Mouse (Mus musculus) colon, adult 2 months (tissue): ENCODE data around the gene Sin3a. TPM values are rescaled to one million over a fixed set of nuclear protein-coding genes. Genes with fewer than 3 reads are reported as not detected.

Source experiments
- polyA plus RNA-seq: library from polyadenylated mRNA; depleted of rRNA; stranded (reverse); fragments of >200 nt; gene quantifications from 2 replicates; pipeline ENCODE4 v1.2.3, GENCODE M21; 2012; rRNA removed

Gene Sin3a
- 45.3 and 68.3 TPM in 2 replicates for polyA plus RNA-seq

DNA sequence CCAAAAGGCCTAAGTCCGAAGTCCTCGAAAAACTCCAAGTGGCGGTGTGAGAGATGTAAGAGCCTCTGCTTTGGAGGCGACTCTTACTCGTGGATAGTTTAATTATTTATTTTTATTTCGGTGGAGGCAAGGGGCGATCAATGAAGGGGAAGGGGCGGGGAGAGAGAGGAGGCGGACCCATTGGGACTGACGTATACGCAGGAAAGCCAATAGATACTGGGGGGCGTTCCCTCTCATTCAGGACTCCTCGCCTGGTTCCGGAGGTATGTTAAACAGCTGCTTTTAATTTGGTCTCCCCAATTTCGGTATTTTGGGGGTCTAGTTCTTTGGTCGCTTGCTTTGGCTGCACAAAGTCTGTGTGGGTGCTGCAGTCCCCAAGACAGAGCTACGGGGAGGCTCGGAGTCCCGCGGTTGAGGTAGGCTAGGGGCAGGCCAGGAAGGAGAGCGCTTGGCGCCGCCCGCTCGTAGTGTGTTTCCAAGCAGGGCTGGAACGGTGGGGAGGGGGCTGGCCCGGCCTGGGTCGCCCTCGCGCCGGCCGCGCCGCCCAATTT, at the start of gene Sin3a:
Gene Sin3a, plus strand, starts transcription at position 240 of the 551 bp plus-strand sequence.

DNA sequence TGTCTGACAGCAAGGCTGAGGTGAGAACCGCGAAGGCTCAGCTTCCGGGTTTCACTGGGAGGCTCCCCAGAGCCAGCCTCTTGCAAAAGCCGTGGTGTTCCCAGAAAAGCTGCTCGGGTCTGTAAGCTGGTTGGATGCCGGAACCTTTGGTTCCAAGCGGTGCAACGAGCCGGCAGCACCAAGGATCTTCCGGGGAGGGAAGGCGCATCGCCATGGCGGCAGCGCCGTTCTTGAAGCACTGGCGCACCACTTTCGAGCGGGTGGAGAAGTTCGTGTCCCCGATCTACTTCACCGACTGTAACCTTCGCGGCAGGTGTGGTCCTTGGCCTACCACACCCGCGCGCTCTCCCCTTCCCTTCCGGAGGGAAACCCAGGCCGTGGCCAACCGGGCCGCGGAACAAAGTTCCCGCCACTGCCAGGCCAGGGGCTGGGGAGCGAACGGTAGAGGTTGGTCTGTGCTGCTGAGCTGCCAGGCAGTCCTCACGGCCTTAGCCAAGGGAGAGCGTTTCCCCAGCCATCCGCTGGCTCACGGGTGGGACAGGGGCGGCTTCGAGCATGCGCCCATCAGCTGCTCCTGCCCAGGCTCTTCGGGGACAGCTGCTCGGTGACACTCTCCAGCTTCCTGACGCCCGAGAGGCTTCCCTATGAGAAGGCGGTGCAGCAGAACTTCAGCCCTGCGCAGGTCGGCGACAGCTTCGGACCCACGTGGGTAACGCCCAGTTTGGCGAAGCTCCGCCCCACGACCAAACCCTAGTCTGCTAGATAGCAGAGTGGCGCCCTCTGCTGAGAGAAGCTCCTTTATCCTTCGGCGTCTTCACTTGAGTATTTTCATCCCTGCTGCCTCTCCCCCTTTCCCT, 59.0 kb downstream of the Sin3a start, which contains the start of gene Man2c1:
Gene Man2c1, plus strand, starts transcription at position 114 of the 857 bp plus-strand sequence.

DNA sequence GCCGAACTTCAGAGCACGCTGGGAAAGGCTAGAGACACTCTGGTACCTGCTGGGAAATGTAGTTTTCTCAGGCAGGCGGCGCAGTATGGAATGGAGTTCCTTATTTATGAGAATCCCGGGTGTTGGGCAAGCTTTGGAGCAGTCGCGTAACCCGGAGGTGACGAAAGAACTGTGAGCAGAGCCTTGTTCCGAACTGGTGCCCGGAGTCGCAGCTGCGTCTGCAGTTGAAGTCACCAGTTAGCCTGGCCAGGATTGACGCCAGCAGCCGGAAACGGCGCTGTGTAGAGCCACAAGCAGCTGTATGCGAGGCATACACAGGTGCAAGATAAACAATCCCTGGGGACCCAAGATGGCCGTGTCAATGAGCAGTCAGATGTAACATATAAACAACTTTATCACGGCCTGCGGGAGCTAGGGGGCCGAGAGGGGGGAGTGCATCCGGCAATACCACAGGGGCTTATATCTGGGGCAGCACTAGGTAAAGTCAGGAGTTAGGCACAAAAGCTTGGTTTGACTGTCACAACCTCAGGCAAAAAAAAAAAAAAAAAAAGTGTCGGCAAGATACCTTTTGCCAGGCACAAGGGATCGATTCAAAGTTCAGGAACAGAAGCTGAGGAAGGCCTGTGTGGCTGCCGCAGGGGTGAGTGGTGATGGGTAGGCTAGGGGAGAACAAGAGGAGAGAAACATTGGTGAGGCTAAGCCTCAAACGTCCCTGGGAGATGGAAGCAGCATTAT, 76.5 kb downstream of the Sin3a start, which contains the start of gene Neil1:
Gene Neil1, minus strand, starts transcription at position 162 of the 735 bp plus-strand sequence.

DNA sequence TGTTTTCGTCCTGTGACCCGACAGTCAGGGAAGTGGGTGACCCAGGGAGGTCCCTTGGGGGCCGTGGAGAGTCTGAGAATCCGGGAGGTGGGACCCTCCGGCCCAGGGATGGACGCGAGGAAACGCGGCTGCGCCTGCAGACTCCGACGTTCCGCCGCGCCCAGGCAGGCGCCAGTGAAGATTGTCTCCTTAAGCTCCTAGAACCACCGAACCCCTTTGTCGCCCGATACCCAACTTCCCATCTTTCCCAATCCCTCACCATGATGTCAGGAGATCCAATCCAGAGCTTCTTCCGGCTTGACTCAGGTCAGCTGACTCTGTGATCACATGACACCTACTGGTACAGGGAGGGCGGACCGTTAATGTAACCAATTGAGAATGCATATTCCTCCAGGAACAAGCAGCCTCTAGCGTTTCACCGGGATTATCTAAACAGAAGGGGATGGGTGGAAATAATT, 86.2 kb downstream of the Sin3a start, which contains the start of gene Commd4:
Gene Commd4, minus strand, starts transcription at position 319 of the 458 bp plus-strand sequence.

Other genes with a start within 250 kb of the Sin3a start
- gene Odf3l1, start 207.4 kb upstream of the Sin3a start, polyA plus RNA-seq = 2.1 and 4.2 TPM in 2 replicates
- gene Cspg4, start 207.0 kb upstream of the Sin3a start, polyA plus RNA-seq = 21.3 and 24.9 TPM in 2 replicates
- 10.7 and 11.0 TPM in 2 replicates for gene Snx33, start 143.7 kb upstream of the Sin3a start, polyA plus RNA-seq
- 268 and 290 TPM in 2 replicates for gene Imp3, start 134.6 kb upstream of the Sin3a start, polyA plus RNA-seq
- 3.6 and 4.6 TPM in 2 replicates for gene Snupn, start 121.2 kb upstream of the Sin3a start, polyA plus RNA-seq
- 49.5 and 57.0 TPM in 2 replicates for gene Ptpn9, start 77.1 kb upstream of the Sin3a start, polyA plus RNA-seq
- 171 and 201 TPM in 2 replicates for gene Man2c1, start 58.6 kb downstream of the Sin3a start, polyA plus RNA-seq
- gene Neil1, start 76.3 kb downstream of the Sin3a start, polyA plus RNA-seq = 10.7 and 11.4 TPM in 2 replicates
- gene Commd4, start 86.3 kb downstream of the Sin3a start, polyA plus RNA-seq = 151 and 158 TPM in 2 replicates
- not detected in 2 replicates for gene Trcg1, start 164.5 kb downstream of the Sin3a start, polyA plus RNA-seq
- gene 1700017B05Rik, start 190.6 kb downstream of the Sin3a start, polyA plus RNA-seq = 11.9 and 14.5 TPM in 2 replicates